Mouse (Mus musculus) ES-Bruce4 (cell line): ENCODE measurements at regions not wholly inside any gene's neighbourhood (a gene's known extent, or its start where the extent isn't known, plus 50 kb on each side); places are given as distances from the start of the nearest gene placed in this dataset.
A peak's percentile ranks its signal among the peaks of the same experiment; 100 is the strongest.

Experiments
- H3K27ac ChIP-seq: 2 replicates; pipeline ENCODE4 v1.5.1; 2012; ENCODE audit warnings: low read length, inconsistent platforms; ENCODE audit not compliant: insufficient read depth
- H3K27me3 ChIP-seq: 2 replicates; pipeline ENCODE4 v1.6.1; 2012; ENCODE audit warnings: mild to moderate bottlenecking, low read length, inconsistent platforms; ENCODE audit not compliant: control insufficient read depth, poor library complexity, insufficient read depth, severe bottlenecking
- H3K36me3 ChIP-seq: 2 replicates; pipeline ENCODE4 v1.6.1; 2012; ENCODE audit warnings: inconsistent platforms, mild to moderate bottlenecking, low read length, moderate library complexity; ENCODE audit not compliant: control insufficient read depth, poor library complexity, insufficient read depth, severe bottlenecking
- H3K4me1 ChIP-seq: one replicate; pipeline ENCODE4 v1.8.1; 2011; ENCODE audit warnings: low read length; ENCODE audit not compliant: control insufficient read depth, insufficient read depth
- H3K4me3 ChIP-seq: 2 replicates; pipeline ENCODE4 v1.5.1; 2011; ENCODE audit warnings: low read depth, mild to moderate bottlenecking, low read length
- H3K9ac ChIP-seq: 2 replicates; pipeline ENCODE4 v1.6.1; 2012; ENCODE audit warnings: low read depth, mild to moderate bottlenecking, inconsistent platforms; ENCODE audit not compliant: poor library complexity, severe bottlenecking
- H3K9me3 ChIP-seq: replicated peaks from 2 replicates; pipeline ENCODE4 v1.6.1; 2012; ENCODE audit warnings: mild to moderate bottlenecking, low read length, inconsistent platforms; ENCODE audit not compliant: control insufficient read depth, poor library complexity, insufficient read depth, severe bottlenecking
- CTCF ChIP-seq: IDR thresholded peaks from one replicate; pipeline ENCODE4 v1.8.1; 2011; ENCODE audit warnings: low read depth, low read length
- EP300 ChIP-seq: IDR thresholded peaks from 2 replicates; pipeline ENCODE4 v1.6.1; 2011; ENCODE audit warnings: low read depth, low read length; ENCODE audit not compliant: insufficient read depth
- POLR2A ChIP-seq: IDR thresholded peaks from one replicate; pipeline ENCODE4 v1.8.1; 2011; ENCODE audit warnings: low read length; ENCODE audit not compliant: insufficient read depth

- TF ChIP-seq POLR2A (no peak), EP300 (no peak), CTCF (no peak)
- H3K9ac ChIP-seq = no peak overlapping the region
- no peaks in the 10 kb centered on the region for H3K4me1 ChIP-seq
- no peaks in the 10 kb centered on the region for H3K36me3 ChIP-seq
- no peak overlapping the region for H3K4me3 ChIP-seq
- no peaks in the 10 kb centered on the region for H3K9me3 ChIP-seq
- no peak overlapping the region for H3K27ac ChIP-seq
- H3K27me3 ChIP-seq = no peaks in the 10 kb centered on the region; the same call in 1 of the 2 replicates
Observed at GRCm38 (mm10) chr11:110727357-110727961, 240.4 kb upstream of the Kcnj16 start.

DNA sequence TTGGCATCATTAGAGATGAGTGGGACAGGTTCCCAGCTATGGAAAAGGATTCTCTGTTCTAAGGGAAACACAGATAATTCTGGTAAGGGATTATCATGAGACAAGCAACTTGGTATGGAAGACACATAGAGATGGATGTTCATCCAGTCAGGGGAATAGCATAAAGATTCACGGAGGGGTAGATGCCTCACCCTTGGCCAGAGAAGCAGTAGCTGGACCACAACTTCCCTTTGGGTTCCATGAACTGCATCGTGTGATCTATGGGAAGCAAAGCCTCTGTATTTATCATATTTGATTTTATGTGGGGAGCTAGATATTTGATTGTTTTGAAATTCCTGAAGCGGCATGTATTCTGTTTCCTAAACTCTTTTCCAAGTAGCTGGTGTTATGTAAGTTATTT, 236.3 kb upstream of the Kcnj16 start:
- no peaks in the 10 kb centered on the region for H3K36me3 ChIP-seq
- no peaks in the 10 kb centered on the region for H3K27me3 ChIP-seq
- H3K9ac ChIP-seq = no peak overlapping the region
- no peaks in the 10 kb centered on the region for H3K9me3 ChIP-seq
- no peak overlapping the region for H3K4me3 ChIP-seq
- H3K27ac ChIP-seq = no peak overlapping the region
- H3K4me1 ChIP-seq = no peaks in the 10 kb centered on the region
- no peak for TF ChIP-seq EP300
- TF ChIP-seq CTCF = no peak

DNA sequence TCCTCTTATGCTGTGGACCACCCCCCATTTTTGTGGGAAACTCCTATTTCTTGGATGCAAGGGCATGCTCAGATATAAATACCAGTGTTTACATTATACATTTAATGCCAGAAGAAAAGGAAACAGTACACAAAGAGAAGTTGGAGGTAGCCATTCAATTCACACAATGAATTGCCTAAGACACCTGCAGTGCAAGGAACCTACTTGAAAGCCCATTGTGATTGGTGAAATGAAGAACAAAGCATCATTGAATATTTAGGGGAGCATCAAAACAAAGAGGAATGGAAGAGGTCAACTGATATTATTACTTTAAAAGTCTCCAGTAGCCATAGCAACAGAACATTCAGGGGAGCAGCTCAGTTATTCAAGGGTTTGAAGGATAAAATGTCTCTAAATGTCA, 193.7 kb upstream of the Kcnj16 start:
- Histone ChIP-seq H3K27ac (no peak overlapping the region), H3K4me3 (no peak overlapping the region), H3K9ac (no peak overlapping the region), H3K9me3 (no peaks in the 10 kb centered on the region; the same call in 1 of the 2 replicates), H3K36me3 (no peaks in the 10 kb centered on the region), H3K27me3 (no peaks in the 10 kb centered on the region), H3K4me1 (no peaks in the 10 kb centered on the region)
- TF ChIP-seq EP300 = no peak
- no peak for TF ChIP-seq CTCF
- TF ChIP-seq POLR2A = no peak

DNA sequence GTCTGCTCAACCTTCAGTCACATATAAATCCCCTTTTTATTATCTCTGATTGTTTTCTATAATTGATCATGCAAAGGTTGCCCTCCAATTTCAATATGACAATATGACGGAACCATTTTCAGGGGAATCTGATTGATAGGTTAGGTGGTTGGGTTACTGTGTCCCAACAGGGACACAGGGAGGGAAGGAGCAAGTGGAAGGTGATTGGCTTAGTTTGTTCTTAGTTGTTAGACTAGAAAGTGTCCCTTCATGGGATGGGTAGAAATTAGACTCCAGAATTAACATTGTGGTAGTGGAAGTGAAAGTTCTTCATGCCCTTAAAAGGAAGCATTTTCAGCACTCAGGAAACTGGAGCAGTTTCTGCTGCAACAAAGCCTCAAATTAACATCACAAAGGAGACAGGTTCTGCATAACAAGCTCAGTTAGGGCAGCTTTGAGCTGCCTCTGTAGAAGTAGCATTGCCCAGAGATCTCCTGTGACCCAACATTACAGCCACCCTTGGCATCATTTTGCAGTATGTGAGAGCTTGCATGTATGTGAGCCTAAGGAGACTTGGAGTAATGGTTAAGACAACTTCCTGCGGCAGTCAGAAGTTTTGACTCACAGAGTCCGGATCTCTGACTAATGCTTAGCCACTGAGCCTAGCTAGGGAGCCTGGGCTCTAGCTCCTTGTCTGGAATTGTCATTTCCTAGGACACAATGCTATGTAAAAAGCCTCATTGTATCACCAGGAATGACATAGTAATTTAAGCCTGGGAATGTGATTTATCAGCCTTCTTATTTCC, 186.1 kb upstream of the Kcnj16 start:
- no peak overlapping the region for H3K4me3 ChIP-seq
- no peak overlapping the region for H3K9ac ChIP-seq
- H3K36me3 ChIP-seq = no peaks in the 10 kb centered on the region
- H3K4me1 ChIP-seq = peaks cover 4% of the 10 kb centered on the region
- no peaks in the 10 kb centered on the region; the same call in 1 of the 2 replicates for H3K27me3 ChIP-seq
- H3K9me3 ChIP-seq = no peaks in the 10 kb centered on the region
- no peak for TF ChIP-seq POLR2A
- no peak for TF ChIP-seq CTCF
- no peak for TF ChIP-seq EP300
- H3K27ac ChIP-seq = peak overlapping the region; percentile 67; the same call in 1 of the 2 replicates

GRCm38 (mm10) chr11:110789537-110789936, 178.3 kb upstream of the Kcnj16 start:
- TF ChIP-seq CTCF = no peak
- TF ChIP-seq EP300 = no peak
- TF ChIP-seq POLR2A = no peak
- Histone ChIP-seq H3K27ac (no peak overlapping the region), H3K4me1 (no peaks in the 10 kb centered on the region), H3K27me3 (no peaks in the 10 kb centered on the region), H3K4me3 (no peak overlapping the region), H3K36me3 (no peaks in the 10 kb centered on the region), H3K9ac (no peak overlapping the region), H3K9me3 (no peaks in the 10 kb centered on the region)

DNA sequence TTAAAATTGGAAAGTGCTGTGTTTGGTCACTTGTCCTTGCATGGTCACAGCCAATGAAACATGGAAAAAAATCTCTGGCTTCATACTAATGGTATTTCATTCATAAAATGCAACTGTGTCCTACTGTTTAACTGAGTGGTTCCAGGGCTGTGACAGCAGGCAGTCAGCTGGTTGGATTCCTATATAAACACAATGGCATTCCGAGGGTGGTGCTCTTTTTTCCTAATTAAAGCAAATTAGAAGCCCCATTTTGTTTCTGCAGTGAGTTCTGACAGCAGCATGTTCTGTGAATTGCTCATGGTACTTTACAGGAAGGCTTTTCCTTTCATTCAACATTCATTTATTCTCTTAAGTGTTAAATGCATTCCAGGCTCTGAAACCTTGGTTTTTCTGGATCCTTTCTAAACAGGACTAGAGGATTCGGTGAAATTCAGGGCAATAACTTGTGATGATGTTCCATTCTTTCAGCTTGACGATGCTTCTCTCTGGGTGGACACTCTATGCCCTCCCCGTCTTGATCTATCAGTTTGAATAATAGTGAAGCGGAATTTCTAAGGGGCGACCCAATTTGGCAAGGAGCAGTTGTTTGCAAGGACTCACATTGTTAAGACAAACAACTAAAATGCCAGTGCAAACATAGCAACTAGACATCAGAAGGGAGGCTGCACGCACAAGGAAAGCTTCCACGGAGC, 167.8 kb upstream of the Kcnj16 start:
- Histone ChIP-seq H3K4me3 (no peak overlapping the region), H3K4me1 (no peaks in the 10 kb centered on the region), H3K36me3 (no peaks in the 10 kb centered on the region), H3K9ac (no peak overlapping the region), H3K9me3 (no peaks in the 10 kb centered on the region), H3K27ac (no peak overlapping the region), H3K27me3 (no peaks in the 10 kb centered on the region)
- no peak for TF ChIP-seq CTCF
- no peak for TF ChIP-seq EP300
- TF ChIP-seq POLR2A = no peak
